Mouse (Mus musculus) kidney, embryonic 16.5 days (tissue): Measurements from ENCODE around the gene Xrcc4. TPM values are rescaled to one million over a fixed set of nuclear protein-coding genes. Genes with fewer than 3 reads are reported as not detected.

ENCODE experiments used
- ATAC-seq: fragments of 200-750 bp; cut with Nextera tagmentation; 2 replicates; pipeline ENCODE4 v1.8.0; 2017; ENCODE audit warnings: moderate TSS enrichment; ENCODE audit not compliant: low FRiP score, low TSS enrichment
- H3K27ac ChIP-seq: fragments of 300-500 bp; sonication (generic); 2 replicates; pipeline ENCODE4 v1.5.1; 2014; ENCODE audit warnings: low read length
- H3K27me3 ChIP-seq: fragments of 300-500 bp; sonication (generic); 2 replicates; pipeline ENCODE4 v1.6.1; 2014; ENCODE audit warnings: low read length, control low read depth, mixed read lengths; ENCODE audit not compliant: insufficient read depth
- H3K36me3 ChIP-seq: fragments of 300-500 bp; sonication (generic); 2 replicates; pipeline ENCODE4 v1.6.1; 2014; ENCODE audit warnings: low read length, control low read depth, mixed read lengths; ENCODE audit not compliant: insufficient read depth
- H3K4me1 ChIP-seq: fragments of 300-500 bp; sonication (generic); 2 replicates; pipeline ENCODE4 v1.6.1; 2014; ENCODE audit warnings: low read length, control low read depth, mixed read lengths; ENCODE audit not compliant: insufficient read depth
- H3K4me2 ChIP-seq: fragments of 300-500 bp; sonication (generic); replicated peaks from 2 replicates; pipeline ENCODE4 v1.6.1; 2014; ENCODE audit warnings: low read depth, low read length
- H3K4me3 ChIP-seq: fragments of 300-500 bp; sonication (generic); 2 replicates; pipeline ENCODE4 v1.5.1; 2014; ENCODE audit warnings: mild to moderate bottlenecking, low read length
- H3K9ac ChIP-seq: fragments of 300-500 bp; sonication (generic); replicated peaks from 2 replicates; pipeline ENCODE4 v1.6.1; 2014; ENCODE audit warnings: low read length
- H3K9me3 ChIP-seq: fragments of 300-500 bp; sonication (generic); 2 replicates; pipeline ENCODE4 v1.6.1; 2016; ENCODE audit warnings: low read length, control low read depth
- WGBS: fragments of 180-500 bp; shearing (Covaris S2); extraction: QIAGEN DNeasy Blood & Tissue Kit; methylation state at CpG from one replicate; pipeline ENCODE4 v1.1.7; 2014; 5-methylcytosine and 5-hydroxymethylcytosine counted together
- polyA plus RNA-seq: library from polyadenylated mRNA; unstranded; fragments of >200 nt; fragmentation: Nextera tagmentation; extraction: Ambion mirVana; gene quantifications from 2 replicates; pipeline ENCODE4 v1.2.1, GENCODE M21; 2015

The Xrcc4 gene
- polyA plus RNA-seq, 1 experiment from 2014 or later, result 14.7 TPM

DNA sequence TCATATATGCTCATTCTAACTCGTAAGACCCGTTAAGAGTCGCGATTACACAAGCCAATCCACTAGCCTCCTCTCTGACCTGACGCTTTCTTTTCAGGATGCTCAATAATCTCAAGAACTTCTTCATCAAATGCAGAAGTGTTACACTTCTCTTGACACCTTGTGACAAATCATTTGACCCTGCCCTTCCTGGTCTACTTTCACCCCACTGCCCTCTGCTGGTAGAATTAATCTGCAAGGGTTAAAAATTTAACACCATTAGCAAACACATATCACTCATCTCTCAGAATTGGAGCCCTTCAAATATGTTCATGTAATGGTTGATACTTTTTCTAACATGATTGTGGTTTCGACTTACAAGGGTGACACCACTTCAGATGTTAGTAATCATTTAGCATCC is 37.7 kb downstream of the Xrcc4 start:
- H3K4me3 ChIP-seq, result no peak overlapping the region
- no peaks in the 10 kb centered on the region for H3K36me3 ChIP-seq
- no peak overlapping the region for H3K27ac ChIP-seq
- no peaks in the 10 kb centered on the region for H3K4me1 ChIP-seq
- no peaks in the 10 kb centered on the region for H3K9me3 ChIP-seq
- H3K9ac ChIP-seq, result no peak overlapping the region
- H3K4me2 ChIP-seq, result no peak overlapping the region
- no peaks in the 10 kb centered on the region for H3K27me3 ChIP-seq
- WGBS, result 78% methylated on average over 6 of the region's 6 CpGs
- no peak for ATAC-seq

DNA sequence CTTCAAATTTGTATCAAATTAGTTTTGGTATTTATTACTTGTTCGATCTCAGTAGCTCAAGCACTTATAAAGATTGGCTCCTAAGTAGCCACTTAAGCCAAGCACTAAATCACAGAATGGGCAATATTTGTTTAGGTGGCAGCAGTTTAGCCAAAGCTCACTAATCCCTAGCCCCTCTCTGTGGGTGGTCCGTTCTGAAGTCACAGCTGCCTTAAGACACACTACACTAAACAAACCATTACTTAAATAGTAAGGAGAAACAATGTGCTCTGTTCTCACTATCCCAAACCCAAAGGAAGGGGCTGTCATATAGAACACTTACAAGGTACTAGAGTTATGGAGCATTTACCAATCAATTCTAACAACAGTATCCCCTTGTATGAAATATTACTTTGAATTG is 49.8 kb downstream of the Xrcc4 start:
- Histone ChIP-seq H3K36me3 (no peaks in the 10 kb centered on the region), H3K4me1 (no peaks in the 10 kb centered on the region), H3K4me2 (no peak overlapping the region), H3K4me3 (no peak overlapping the region), H3K9me3 (no peaks in the 10 kb centered on the region), H3K27me3 (no peaks in the 10 kb centered on the region), H3K9ac (no peak overlapping the region), H3K27ac (no peak overlapping the region)
- 19% methylated on average over 2 of the region's 2 CpGs for WGBS
- ATAC-seq, result no peak

DNA sequence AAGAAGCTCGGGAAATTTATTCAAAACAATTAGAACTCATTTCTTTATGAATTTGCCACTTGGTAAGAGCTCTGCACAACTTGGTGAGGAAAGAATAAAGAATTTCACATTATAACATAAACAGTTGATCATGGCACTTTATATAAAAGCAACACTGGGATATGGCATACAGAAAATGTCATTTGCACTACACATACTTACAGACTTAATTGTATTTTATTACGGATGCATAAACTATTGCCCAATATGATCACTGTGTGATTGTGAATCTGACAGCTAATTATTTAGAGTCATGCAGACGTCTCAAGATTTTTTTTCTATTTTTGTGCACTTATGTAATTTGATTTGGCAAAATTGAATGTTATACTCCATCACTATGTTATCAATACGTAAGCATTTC is 56.4 kb downstream of the Xrcc4 start:
- no peaks in the 10 kb centered on the region for H3K36me3 ChIP-seq
- H3K4me1 ChIP-seq, result no peaks in the 10 kb centered on the region
- H3K9ac ChIP-seq, result no peak overlapping the region
- H3K4me2 ChIP-seq, result no peak overlapping the region
- no peak overlapping the region for H3K4me3 ChIP-seq
- no peaks in the 10 kb centered on the region for H3K9me3 ChIP-seq
- no peak overlapping the region for H3K27ac ChIP-seq
- no peaks in the 10 kb centered on the region for H3K27me3 ChIP-seq
- WGBS, result 79% methylated on average over 4 of the region's 4 CpGs
- no peak for ATAC-seq

DNA sequence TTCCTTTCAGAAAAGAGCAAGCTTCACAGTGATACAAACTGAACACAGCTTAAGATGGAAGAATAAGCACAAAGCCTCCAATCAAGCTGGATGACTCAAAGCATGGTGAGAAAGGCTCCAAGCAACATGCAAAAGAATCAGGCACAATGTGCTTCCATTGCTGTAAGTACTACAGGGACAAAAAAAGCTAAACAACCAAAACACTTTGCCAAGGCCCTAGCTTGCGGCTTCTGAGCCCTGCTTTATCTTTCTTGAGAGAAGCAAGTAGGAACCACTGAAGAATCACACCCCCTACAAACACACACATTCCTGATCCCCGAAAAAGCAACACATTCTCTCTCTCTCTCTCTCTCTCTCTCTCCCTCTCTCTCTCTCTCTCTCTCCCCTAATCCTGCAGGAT is 56.9 kb downstream of the Xrcc4 start:
- Histone ChIP-seq H3K4me3 (no peak overlapping the region), H3K9ac (no peak overlapping the region), H3K4me1 (no peaks in the 10 kb centered on the region), H3K27me3 (no peaks in the 10 kb centered on the region), H3K4me2 (no peak overlapping the region), H3K36me3 (no peaks in the 10 kb centered on the region), H3K27ac (no peak overlapping the region), H3K9me3 (no peaks in the 10 kb centered on the region)
- no peak for ATAC-seq
- 56% methylated on average over 2 of the region's 2 CpGs for WGBS

DNA sequence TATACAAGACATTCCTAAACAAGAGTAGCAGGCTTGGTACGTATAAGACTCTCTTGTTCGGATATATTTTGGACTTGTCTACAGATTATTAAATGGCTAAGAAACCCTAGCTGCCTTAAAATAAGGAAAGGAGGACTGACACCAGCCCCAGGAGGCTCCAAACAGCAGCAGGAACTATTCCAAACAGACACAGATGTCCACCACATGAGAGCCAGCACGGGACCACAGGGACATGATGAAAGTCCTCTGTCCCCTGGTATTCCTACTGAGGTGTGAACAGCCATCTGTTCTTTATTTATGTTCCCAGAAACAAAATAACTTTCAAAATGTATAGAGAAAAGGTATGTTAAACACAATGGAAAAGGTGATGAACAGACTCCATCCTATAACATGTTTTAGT is 58.5 kb downstream of the Xrcc4 start:
- Histone ChIP-seq H3K36me3 (no peaks in the 10 kb centered on the region), H3K4me1 (no peaks in the 10 kb centered on the region), H3K27ac (no peak overlapping the region), H3K4me3 (no peak overlapping the region), H3K27me3 (no peaks in the 10 kb centered on the region), H3K4me2 (no peak overlapping the region), H3K9ac (no peak overlapping the region), H3K9me3 (no peaks in the 10 kb centered on the region)
- no peak for ATAC-seq
- 64% methylated on average over 3 of the region's 3 CpGs for WGBS

DNA sequence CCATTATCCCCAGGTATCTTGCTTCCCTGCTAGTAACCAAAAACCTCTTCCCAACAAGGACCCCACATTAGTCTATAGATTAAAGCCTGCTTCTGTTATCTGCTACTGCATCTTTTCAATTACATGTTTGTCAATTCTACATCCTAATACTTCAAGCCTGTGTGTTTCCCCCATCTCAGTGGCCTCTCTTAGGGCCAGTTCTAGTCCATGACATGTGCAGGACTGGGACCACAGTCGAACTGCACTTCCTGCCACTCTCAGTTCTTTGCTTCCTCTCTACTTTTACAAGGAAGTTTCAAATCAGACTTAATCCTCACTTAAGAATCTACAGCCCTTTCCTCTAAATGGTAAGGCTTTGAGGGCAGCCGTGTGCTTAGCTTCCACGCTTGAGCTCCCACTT is 76.8 kb downstream of the Xrcc4 start:
- H3K27ac ChIP-seq, result no peak overlapping the region

DNA sequence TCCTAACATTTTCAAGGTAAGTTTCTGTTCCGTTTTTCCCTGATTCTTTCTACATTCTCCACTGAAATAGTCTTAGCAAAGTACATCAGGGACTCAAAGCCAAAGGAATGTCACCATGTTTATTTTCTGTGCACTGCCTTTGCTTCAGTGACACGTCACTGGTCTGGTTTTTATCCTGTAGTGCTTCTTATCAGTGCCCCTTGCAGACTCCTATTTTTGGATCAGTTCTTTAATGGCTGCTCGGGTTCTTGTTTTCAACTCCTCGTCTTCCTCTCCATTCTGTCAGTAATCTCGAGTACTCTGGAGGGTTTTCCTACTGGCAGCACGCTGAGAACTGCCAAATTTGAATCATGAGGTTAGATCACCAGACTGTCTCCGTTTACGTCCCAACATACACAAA is 77.2 kb downstream of the Xrcc4 start:
- H3K4me3 ChIP-seq, result no peak overlapping the region
- H3K9me3 ChIP-seq, result no peaks in the 10 kb centered on the region
- H3K9ac ChIP-seq, result no peak overlapping the region
- no peak overlapping the region for H3K27ac ChIP-seq
- no peak overlapping the region for H3K4me2 ChIP-seq
- no peaks in the 10 kb centered on the region for H3K4me1 ChIP-seq
- WGBS, result 57% methylated on average over 8 of the region's 8 CpGs
- no peaks in the 10 kb centered on the region for H3K27me3 ChIP-seq
- H3K36me3 ChIP-seq, result no peaks in the 10 kb centered on the region
- ATAC-seq, result no peak

More for the DNA sequence above, 76.8 kb downstream of the Xrcc4 start:
- Histone ChIP-seq H3K9ac (no peak overlapping the region), H3K36me3 (no peaks in the 10 kb centered on the region), H3K27me3 (no peaks in the 10 kb centered on the region), H3K4me1 (no peaks in the 10 kb centered on the region), H3K9me3 (no peaks in the 10 kb centered on the region), H3K4me2 (no peak overlapping the region), H3K4me3 (no peak overlapping the region)
- 66% methylated on average over 3 of the region's 3 CpGs for WGBS
- no peak for ATAC-seq

DNA sequence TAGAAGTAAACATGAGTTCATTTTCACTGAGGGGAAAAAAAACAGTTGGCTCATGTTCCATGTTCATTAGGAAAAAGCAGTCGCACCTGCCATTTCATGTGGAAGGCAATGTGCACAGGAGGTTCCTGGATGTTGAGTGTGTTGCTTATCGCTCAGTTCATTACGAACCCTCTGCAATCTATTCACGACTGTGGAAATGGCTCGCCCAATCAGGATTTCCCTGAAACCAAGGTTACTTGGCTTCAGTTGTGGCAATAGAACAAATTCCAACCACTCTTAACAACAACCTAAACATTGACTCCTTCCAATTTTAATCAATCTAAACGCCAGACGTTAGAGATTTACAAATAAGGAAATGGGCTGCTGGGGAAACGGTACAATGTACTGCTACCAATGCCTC is 78.3 kb downstream of the Xrcc4 start:
- Histone ChIP-seq H3K27me3 (no peaks in the 10 kb centered on the region), H3K4me1 (no peaks in the 10 kb centered on the region), H3K4me2 (no peak overlapping the region)

DNA sequence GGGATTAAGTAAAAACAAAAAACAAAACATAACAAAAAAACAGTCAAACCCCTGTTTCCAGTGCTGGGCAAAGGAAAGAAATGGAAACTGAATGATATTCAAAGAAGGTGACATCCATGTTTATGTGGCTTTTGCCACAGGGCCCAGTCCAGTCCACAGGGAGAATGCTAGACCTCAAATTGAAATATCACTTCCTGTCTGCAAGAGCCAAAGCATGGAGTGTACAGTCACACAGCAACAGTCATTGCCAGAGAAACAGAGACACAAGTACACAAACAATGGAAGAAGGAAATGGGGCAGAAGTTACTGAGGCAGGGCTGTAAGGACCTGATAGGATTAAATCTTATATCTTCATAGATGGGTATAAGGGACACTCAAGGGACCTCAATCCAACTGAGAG is 79.6 kb downstream of the Xrcc4 start:
- Histone ChIP-seq H3K9ac (no peak overlapping the region), H3K36me3 (no peaks in the 10 kb centered on the region), H3K4me2 (no peak overlapping the region), H3K9me3 (no peaks in the 10 kb centered on the region), H3K4me1 (no peaks in the 10 kb centered on the region), H3K4me3 (no peak overlapping the region), H3K27me3 (no peaks in the 10 kb centered on the region), H3K27ac (no peak overlapping the region)
- no peak for ATAC-seq

More for the DNA sequence above, 78.3 kb downstream of the Xrcc4 start:
- Histone ChIP-seq H3K27ac (no peak overlapping the region), H3K9me3 (no peaks in the 10 kb centered on the region), H3K36me3 (no peaks in the 10 kb centered on the region), H3K4me3 (no peak overlapping the region), H3K9ac (no peak overlapping the region)
- ATAC-seq, result no peak
- 79% methylated on average over 8 of the region's 8 CpGs for WGBS

DNA sequence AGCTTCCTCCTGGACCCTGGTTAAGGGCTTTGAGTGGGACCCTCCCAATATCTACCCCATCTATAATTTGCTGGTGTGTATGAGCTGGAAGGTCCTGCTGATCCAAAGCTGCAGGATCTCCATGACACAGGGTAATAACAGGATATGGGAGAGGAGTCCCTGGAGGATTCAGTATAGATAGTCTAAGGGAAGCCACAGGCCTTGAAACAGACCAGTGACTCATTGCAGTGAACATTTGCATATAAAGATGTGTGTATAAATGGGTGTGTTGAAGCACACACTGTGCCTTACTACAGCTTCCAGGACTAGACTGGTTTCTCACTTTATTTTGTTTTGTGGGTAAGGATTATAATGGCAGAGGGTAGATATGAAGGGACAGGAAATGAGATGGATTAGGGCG is 83.8 kb downstream of the Xrcc4 start:
- no peaks in the 10 kb centered on the region for H3K36me3 ChIP-seq
- WGBS, result 89% methylated on average over 1 of the region's 1 CpGs
- no peaks in the 10 kb centered on the region for H3K9me3 ChIP-seq
- H3K4me3 ChIP-seq, result no peak overlapping the region
- no peak overlapping the region for H3K4me2 ChIP-seq
- no peaks in the 10 kb centered on the region for H3K4me1 ChIP-seq
- ATAC-seq, result no peak
- no peak overlapping the region for H3K27ac ChIP-seq
- H3K9ac ChIP-seq, result no peak overlapping the region
- no peaks in the 10 kb centered on the region for H3K27me3 ChIP-seq

DNA sequence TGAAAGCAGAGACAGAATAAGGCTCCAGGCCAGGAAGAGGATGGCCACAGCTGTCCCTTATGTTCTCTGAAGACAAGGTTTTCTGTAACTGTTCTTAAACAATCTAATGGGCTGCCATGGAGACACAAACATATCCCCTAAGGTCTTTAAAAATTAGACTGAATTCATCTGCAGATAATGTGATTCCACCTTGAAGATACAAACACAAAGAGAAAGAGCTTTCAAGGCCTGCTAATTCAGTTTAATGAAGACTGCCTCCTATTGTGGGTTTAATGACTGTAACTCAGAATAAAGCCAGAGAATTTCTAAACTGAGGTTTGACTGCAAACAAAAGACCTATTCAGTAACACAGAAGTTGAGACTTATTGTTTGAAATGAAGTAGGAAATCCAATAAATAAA is 91.9 kb downstream of the Xrcc4 start:
- H3K4me1 ChIP-seq, result no peaks in the 10 kb centered on the region
- H3K9me3 ChIP-seq, result no peaks in the 10 kb centered on the region
- no peak overlapping the region for H3K9ac ChIP-seq
- H3K4me2 ChIP-seq, result no peak overlapping the region
- H3K4me3 ChIP-seq, result no peak overlapping the region
- H3K27me3 ChIP-seq, result no peaks in the 10 kb centered on the region
- H3K36me3 ChIP-seq, result no peaks in the 10 kb centered on the region
- H3K27ac ChIP-seq, result no peak overlapping the region
- ATAC-seq, result no peak
